Mouse (Mus musculus): ENCODE data around the gene Plcl1. TPM values are rescaled to one million over a fixed set of nuclear protein-coding genes. Genes with fewer than 3 reads are reported as not detected.

Plcl1 gene
- total RNA-seq, 2 experiments from 2014 or later: 5.2 to 6.0 TPM

DNA sequence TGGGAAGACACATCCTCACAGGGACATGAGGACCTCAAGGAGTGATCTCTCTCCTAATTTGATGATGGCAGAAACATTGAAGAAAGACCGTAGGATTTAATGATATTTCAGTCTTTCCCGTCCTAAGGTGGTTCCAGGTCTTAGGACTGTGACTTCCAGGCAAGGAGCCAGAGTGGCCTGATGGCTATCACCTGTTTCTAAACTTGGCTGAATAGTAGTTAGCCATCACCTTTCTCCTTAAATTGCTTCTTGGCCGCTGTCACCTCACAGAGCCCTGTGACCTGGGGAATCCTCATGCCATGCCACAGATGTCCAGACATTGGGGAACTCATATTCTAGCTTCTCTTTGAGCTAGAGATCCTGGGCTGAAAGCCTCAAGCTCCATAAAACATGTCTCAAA, 277.0 kb downstream of the Plcl1 start:
- no peak for DNase-seq

DNA sequence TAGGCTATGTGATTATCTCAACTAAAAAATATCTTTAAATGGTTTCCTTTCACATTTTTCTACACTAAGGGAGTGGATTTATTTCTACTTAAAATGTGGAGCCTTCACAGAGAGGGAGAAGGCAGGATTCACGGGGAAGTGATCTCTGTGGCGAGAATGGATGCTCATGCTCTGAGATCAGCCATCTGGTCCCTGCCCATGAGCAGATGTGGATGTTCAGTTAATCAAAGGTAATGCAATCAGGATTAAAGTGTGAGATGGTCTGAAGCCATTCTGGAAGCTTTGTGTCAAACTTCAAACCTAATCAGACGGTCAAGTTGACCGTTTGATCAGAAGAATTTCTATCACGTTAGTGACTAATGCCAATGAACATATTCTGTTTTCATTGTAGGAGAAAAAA, 280.5 kb downstream of the Plcl1 start:
- intact Hi-C loops (cut with DNase I; ENCODE audit: low total_unique reads): no loop called here
- no peak for DNase-seq

More for the DNA sequence above, 277.0 kb downstream of the Plcl1 start:
- intact Hi-C loops (cut with DNase I; ENCODE audit: low total_unique reads): no loop called here

DNA sequence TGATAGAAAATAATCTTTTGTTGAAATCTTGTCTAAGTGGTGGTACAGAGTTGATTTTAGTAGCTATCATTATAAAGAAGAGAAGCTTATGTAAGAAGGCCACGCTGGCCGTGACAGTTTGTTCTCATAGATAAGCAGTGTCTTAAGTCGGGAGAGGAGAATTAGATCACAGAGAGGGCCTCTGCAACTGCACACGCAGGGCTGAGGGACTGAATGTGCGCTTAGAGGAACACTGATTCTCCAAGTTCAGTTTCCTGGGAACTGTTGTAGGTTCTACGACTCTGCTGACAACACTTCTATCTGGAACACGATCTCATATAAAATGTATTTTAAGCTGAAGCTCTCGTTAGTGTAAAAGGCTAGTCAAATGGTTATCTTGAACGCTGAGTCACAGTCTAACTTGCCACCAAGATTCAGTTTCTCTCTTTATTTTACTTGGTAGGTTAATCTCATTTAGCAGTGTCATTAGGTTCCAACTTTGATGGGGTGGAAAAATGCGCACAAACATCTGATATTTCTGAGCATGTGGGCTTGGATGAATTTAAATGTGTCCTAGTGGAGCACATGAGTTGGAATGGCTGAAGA, 288.0 kb downstream of the Plcl1 start:
- intact Hi-C loops (cut with DNase I; ENCODE audit: low total_unique reads): no loop called here
- DNase-seq: no peak

DNA sequence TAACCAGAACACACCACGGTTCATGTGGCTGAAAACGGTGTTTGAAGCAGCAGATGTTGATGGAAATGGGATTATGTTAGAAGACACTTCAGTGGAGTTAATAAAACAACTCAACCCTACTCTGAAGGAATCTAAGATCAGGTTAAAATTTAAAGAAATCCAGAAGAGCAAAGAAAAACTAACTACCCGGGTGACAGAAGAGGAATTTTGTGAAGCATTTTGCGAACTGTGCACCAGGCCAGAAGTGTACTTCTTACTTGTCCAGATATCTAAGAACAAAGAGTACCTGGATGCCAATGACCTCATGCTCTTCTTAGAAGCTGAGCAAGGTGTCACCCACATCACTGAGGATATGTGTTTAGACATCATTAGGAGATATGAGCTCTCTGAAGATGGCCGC, 290.5 kb downstream of the Plcl1 start:
- no peak for DNase-seq
- intact Hi-C loops (cut with DNase I; ENCODE audit: low total_unique reads): no loop called here

DNA sequence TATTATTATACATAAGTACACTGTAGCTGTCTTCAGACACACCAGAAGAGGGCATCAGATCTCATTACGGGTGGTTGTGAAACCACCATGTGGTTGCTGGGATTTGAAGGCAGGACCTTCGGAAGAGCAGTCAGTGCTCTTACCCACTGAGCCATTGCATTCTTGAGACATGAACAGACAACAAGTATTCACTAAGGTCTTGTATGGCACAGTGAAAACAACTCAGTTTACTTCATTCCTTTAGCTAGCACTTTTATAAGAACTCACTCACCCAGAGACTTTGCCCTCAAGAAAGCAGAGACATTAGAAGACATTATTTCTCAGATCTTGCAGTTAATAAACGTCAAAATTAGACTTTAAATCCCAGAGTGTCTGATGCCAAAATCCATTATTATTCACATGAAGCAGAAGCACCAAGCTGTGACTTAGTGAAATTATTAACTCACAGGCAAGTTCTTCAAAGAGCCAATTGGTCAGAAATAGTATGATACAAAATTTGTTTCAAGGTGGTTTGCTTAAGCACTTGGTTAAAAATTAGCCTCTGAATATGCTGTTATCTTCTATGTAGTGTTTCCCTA, 293.8 kb downstream of the Plcl1 start:
- no peak for DNase-seq
- intact Hi-C loops (cut with DNase I; ENCODE audit: low total_unique reads): no loop called here

DNA sequence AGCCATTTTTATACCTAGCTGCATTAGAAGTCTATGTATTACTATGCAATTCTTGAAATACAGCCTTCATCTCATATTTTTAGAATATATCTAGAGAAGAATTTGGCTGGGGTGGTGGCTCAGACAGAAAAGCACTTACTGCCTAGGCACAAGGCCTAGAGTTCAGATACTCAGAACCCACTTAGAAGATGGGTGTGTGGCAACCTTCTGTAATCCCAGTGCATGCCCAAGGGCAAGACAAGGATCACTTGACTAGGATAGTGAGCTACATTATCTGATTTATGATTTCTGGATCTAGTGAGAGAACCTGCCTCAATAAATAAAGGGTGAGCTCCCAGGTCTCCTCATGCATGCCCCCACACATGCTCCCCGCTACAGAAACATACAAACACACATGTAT, 294.3 kb downstream of the Plcl1 start:
- intact Hi-C loops (cut with DNase I; ENCODE audit: low total_unique reads): no loop called here
- DNase-seq: no peak

DNA sequence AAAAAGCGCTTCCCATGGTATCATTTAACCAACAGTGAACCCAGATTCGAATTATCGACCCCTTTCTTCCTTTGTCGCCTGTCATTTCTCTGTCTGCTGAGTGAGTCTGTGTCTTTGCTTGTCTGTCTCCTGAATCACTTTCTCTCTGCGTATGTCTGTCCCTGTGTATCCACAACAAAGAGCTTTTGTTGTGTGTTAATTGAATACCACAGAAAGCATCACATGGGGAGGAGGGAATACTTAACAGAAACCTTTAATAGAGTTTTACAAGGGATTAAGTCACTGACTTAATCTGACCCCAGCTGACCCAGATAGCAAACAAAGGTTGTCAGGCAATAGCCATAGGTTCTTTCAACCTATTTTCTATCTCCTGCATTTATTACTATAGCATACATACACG, 295.0 kb downstream of the Plcl1 start:
- intact Hi-C loops (cut with DNase I; ENCODE audit: low total_unique reads): no loop called here
- DNase-seq: no peak

DNA sequence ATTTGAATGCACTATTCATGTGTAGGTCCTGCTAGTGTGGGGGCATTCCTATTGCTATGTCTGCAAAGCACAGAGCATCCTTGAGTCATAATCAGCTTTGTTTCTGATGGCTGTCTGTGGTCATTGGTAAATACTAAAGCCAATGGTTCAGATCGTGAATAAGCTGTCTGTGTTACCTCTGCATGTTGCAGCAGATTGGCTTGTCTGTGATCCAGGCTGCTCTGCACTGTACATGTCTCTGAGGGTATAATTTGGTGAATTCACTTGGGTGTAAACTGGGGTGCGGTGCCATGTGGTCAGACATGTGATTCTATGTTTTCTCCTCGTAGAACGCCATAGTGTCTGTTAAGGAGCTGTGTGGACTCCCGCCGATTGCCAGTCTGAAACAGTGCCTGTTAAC, 295.9 kb downstream of the Plcl1 start:
- intact Hi-C loops (cut with DNase I; ENCODE audit: low total_unique reads): no loop called here
- DNase-seq: no peak

DNA sequence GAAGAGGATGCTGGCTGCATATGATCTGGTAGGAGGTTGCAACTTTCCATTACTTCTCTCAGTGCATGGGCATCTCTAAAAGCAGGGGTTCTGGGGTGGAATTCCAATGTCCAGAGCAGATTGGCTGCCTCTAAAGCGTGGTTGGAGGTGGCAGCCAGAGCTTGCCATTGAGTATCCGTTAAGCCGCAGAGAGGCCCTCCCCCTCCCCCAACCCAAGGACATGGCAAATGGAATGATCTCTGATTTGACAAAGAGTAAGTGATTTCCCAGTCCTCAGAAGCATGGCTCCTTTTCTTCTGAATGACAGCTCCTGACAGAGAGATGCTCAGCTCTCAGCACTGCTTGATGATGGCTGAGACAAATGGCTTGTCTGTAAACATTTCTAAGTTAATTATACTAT, 296.4 kb downstream of the Plcl1 start:
- no peak for DNase-seq
- intact Hi-C loops (cut with DNase I; ENCODE audit: low total_unique reads): no loop called here

DNA sequence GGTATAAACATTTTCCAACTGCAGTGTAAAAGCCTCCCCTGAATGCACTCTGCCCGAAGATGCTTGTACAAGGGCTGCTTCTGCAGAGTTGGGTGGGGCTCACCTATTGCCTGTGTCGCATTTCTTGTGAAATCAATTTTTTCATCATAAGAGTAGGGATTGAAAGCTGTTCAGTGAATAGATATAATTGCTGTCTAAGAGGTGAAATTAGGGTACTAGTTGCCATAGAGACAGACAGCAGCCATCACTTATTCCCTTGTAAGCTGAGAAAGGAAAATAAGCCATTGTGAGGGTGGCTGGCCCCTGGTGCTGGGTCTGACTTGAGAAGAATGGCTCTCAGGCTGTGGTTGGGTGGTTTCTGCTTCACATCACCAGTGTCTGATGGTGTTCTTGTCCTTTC, 299.0 kb downstream of the Plcl1 start:
- no peak for DNase-seq
- intact Hi-C loops (cut with DNase I; ENCODE audit: low total_unique reads): no loop called here

DNA sequence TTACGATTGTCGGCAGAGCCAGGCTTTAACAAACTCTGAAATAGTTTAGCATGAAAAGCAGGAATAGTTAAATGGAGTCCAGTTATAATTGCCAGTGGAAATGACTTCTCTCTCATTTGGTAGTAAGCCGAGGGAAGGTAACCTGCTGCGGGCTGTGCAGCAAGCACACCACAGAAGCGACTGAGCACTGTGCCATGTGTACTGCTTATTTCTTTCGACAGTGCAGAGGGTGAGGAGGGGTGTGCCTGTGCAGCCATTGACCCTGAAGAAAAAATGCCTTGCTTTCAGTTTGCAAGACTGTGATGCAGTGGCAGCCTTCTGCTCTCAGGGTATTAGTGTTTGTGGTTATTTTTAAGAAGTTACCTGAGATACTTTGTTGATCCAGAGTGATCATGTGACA, 299.5 kb downstream of the Plcl1 start:
- intact Hi-C loops (cut with DNase I; ENCODE audit: low total_unique reads): no loop called here
- DNase-seq: no peak

DNA sequence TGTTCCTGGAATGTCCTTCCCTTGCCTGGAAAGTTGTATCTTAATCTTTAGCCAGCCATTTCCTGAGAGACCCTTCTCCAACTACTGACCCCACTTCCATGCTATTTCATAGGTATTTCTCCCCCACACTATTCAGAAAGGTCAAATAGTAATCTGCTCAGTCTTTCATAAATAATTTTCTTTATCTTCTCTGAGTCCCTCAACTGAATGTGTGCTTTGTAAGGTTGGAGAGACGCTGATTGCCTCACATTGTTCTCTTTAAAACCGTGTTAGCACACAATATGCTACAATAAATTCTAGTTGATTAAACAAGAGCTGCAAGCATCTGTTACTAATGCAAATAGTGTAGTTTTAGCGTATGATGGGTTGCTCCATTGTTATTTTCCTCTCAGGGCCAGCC, 300.0 kb downstream of the Plcl1 start:
- DNase-seq: no peak
- intact Hi-C loops (cut with DNase I; ENCODE audit: low total_unique reads): no loop called here

DNA sequence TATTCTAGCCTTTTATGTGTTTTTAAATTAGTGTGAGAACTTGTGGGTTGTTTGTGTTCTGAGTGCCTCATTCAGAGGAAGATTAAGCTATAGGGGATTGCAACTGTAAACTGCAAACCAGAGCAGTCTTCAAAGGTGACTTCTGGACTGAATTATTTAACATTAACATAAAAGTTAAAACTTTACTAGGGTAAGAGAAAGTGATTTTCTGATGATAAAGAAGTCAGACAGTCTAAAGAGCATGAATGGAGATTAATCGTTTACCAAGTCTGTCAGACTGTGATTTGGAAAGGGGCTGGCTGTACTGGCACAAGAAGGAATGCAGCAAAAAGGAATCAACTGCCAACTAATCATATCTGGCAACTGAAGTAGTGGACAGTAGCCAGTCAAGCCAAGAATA, 301.2 kb downstream of the Plcl1 start:
- intact Hi-C loops (cut with DNase I; ENCODE audit: low total_unique reads): no loop called here

DNA sequence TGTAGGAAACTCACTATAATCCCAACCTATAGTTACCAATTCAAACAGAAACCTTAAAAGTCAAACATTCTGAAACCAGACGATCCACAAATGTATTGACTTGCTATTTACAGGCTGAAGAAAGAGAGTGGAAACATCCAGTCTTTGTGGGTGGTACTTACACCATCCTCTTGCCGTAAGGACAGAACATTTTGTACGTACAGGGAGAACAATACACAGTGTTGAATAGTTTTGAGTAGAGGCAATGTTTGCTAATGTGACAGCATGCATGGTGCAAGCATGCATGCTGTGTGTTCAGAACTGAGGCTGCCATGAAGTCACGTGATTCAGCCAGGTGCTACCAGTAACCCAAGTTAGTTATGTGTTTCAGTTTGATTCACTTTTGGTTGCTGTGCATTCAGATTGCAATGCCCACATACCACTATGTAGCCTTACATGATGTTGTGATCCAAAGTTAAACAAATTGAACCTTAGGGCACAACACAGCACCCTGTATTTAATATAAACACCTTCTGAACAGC, 311.6 kb downstream of the Plcl1 start:
- DNase-seq: no peak
- intact Hi-C loops (cut with DNase I; ENCODE audit: low total_unique reads): no loop called here

More for the DNA sequence above, 301.2 kb downstream of the Plcl1 start:
- no peak for DNase-seq

DNA sequence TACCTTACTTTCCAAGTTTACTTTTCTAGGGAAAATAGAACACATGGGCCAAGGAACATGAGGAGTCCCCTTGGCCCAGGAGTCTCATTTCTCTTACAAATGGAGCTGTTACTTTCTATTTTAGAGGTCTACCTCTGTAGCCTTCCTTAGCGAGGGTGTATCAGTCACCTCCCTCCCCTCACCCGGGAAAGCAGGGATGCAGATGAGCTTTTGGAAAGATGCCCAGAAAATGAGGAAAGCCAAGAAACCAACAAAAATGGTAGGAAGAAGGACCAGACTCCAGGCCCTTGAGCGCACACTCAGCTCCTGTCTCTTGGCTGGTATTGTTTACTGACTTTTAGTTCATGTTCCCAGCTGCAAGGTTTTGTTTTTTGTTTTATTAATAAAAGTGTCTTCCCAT, 319.7 kb downstream of the Plcl1 start:
- intact Hi-C loops (cut with DNase I; ENCODE audit: low total_unique reads): no loop called here
- DNase-seq: no peak

DNA sequence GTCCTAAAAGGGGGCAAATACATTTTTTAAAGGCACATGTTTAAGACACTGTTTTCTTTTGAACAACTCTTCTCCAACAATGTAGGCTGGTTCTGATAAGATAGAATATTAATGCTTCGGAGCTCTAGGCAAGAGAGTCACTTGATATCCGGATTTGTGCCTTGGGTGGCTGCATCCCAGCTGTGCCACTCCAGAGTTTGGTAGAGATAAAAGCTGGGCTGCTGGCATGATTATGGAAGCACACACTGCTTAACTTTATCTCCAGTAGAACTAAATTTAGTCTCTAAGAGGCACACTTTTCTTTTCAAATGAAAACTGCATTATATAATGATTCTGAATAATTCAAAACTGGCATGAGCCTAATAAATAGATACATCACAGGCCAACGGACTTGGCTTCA, 323.6 kb downstream of the Plcl1 start:
- no peak for DNase-seq
- intact Hi-C loops (cut with DNase I; ENCODE audit: low total_unique reads): no loop called here

DNA sequence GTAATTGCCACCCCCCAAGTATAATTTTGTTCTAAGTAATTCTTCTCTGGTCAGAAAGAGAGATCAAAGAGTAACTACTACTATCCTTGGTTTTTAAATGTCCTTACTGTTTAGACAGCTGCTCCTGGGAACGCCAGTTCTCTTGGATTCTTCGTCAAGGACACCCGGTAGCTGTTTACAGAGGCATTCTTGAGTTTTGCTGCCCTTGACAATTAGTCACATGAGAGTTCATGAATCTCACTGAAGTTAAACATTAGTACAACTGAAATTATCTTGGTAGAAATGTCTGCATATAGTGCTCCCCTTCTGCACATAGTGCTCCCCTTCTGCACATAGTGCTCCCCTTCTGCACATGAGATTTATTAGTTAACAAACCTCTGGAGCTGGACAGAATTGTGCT, 327.2 kb downstream of the Plcl1 start:
- intact Hi-C loops (cut with DNase I; ENCODE audit: low total_unique reads): loop anchor here (2.0 to 10.0 kb wide), 2 partner anchors 142 to 324 kb away; no protein-coding TSS in a partner anchor
- DNase-seq: no peak

DNA sequence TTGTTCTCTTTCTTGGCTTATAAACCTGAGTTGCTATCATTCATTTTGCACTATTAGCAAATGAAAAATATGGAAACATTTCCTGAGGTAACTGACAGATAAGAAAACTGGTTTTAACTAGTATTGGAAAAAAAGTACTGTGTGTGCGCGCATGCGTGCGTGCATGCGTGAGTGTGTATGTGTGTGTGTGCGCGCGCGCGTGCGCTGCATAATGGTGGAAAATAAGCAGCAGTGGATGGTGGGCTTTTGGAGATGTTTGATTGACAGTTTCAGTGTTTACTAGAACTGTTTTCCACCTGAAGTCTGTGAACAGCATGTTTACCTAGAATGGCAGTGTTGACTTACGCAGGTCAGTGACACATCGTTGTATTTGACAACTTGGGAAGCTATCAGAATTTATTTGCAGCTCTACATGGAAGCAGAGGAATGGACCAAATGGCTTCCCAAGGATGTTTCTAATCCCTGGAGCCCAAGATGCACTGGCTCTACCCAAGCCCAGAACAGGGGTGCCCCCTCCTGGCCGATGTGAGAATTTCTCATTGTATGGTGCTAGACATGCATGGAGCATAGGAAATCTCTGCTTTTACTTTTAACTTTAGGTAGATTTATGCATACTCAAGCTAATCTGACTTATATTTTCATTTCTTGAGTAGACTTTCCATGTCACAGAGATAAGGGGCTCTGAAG, 330.5 kb downstream of the Plcl1 start:
- DNase-seq: peak; percentile 85
- intact Hi-C loops (cut with DNase I; ENCODE audit: low total_unique reads): loop anchor here (10.0 kb wide), 1 partner anchor 139 kb away; no protein-coding TSS in a partner anchor

DNA sequence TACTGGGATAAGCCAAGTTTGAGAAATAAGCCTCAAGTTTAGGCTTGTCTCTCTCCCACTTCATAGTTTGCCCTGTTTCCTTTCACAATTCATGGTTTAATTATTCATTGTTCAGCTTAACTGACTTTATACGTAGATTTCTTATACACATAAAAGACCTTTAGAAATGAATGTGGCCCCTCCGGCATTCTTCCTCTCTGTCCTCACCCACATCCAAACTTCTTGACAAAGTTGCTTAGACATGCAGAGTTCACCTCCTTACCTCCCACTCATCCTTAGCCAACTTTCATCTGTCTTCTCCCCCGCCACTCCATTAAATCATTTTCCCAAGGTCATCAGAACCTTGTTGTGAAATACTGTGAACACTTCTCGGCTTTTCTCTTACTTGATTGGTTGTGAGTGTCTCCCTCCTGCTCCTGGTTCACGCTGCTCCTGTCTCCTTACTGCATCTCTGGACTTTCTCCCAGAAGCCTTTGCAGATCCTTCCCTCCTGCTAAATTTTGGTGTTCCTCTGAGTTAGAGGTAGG, 331.1 kb downstream of the Plcl1 start:
- intact Hi-C loops (cut with DNase I; ENCODE audit: low total_unique reads): loop anchor here (10.0 kb wide), 1 partner anchor 138 kb away; no protein-coding TSS in a partner anchor
- DNase-seq: no peak

DNA sequence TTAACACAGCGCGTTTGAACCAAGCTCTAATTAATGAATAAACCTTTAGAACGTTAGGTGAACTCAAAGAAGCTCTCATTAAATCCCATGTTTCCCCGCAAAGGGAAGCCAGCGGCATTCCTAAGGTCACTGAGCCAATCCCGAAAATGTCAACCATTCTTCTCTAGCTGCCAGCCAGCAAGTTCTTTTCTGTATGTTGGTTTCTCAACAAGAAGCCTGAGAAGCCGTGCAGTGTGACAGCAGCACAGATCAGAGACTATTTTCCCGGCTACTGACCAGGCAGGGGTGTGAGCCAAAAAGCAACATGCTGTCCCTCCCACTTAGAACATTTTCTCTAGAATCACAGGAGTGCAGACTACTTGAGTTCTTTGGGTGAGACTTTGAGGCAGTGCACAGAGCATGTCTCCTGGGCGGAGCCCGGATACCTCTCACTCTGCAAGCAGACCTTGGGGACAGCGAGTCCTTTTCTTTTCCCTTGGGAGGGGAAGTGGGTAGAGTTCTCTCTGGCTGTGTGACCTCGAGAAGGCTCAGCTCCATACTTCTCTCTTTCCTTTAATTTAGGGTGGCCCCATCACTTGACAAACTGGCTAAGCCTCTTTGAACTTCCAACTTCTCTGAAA, 333.1 kb downstream of the Plcl1 start:
- intact Hi-C loops (cut with DNase I; ENCODE audit: low total_unique reads): loop anchor here (10.0 kb wide), 1 partner anchor 136 kb away; no protein-coding TSS in a partner anchor
- DNase-seq: no peak
